Mouse (Mus musculus): Measurements from ENCODE around the gene Tuba1a. TPM values are rescaled to one million over a fixed set of nuclear protein-coding genes. Genes with fewer than 3 reads are reported as not detected.
A peak's percentile ranks its signal among the peaks of the same experiment; 100 is the strongest.
"Not testable (repeated sequence)": the region's sequence is repeated elsewhere in the genome, so short reads cannot be mapped to it uniquely, and the experiment has no call there.

Tuba1a gene
- total RNA-seq, 2 experiments from 2014 or later, result 4.5 to 9.7 TPM

DNA sequence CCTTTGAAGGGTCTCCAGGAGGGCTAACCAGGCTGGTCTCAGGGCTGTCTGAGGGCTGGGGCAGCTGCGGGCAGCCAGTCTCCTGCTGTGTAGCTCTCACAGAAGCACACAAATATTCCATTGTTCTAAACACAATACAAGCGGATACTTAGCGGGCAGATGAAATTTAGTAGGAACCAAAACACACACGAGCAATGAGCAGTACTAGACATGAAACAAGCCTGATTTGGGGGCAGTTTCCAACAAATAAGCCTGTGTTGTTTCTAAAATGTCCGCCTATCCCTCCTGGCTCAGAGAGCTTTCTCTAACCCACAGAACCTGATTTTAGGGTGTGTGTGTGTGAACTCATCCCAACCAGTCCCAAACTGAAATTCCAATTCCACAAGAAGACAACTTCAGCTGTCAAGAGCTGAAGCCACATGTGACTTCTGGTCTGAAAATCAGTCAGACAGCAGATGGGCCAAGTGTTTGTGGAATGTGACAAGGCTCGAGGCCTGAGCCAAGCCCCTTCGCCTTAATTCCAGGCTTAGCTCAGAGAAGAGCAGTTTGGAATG, 33.7 kb upstream of the Tuba1a start:
- no peak for ATAC-seq (replicated peaks; ENCODE audit: low FRiP score, low TSS enrichment, poor library complexity, severe bottlenecking)

DNA sequence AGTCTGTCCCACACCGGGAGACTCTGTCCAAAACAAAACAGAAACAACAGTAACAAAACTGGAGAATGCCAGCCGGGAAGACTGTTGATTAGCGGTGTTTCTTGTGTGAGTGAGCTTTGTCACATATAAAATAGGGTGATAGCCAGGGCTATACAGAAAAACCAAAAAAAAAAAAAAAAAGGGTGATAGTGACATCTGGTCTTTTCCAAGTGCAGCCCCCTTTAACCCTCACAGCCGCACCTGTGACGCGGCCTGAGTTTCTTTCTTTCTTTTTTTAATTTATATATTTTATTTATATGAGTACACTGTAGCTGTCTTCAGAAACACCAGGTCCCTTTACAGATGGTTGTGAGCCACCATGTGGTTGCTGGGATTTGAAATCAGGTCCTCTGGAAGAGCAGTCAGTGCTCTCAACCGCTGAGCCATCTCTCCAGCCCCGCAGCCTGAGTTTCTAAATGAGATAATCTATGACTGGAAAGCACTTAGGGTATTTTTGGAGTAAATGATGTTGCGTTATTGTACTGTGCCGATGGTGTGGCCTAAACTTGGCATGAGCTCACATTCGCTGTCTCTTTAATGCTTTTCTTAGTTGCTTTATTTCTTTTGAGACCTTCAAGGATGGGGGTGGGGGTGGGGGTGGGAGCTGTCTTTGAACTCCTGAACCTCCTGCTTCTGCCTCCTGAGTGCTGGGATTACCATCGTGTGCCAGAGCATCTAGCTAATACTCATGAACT, 32.6 kb upstream of the Tuba1a start:
- ATAC-seq (replicated peaks; ENCODE audit: low FRiP score, low TSS enrichment, poor library complexity, severe bottlenecking), result no peak

DNA sequence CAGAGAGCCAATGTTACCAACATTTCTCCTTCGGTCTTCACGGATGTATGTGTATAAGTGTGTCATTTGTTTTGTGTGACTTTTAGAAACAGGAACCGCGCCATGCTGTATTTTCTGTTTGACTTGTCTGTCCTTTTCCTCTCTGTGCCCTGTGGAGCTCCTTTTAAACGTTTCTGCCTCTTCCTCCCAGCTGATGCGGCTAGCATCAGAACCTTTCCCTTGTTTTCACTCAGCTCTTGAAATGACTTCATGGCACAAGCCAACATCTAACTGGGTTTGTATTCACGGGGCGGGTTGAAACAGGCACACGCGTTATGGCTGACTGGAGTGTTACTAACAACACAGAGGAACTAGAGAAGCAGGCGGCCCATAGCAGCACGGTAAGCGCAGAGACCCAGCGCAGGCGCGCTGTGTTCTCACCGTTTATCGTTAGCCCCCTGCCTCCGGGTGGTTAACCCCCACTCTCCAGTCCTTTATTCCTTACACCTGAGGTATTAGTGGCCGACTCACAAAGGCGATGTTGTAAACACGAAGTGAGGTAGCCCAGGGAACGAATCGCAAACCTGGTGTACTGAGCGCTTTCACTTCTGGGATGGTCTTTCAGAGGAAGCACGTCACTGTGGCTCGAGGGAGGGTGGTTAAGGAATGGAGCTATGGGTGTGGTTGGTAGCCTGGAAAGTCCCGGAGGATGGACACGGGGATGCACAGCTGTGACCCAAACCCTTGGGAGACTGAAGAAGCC, 31.9 kb upstream of the Tuba1a start:
- peak; percentile 92 for ATAC-seq (replicated peaks; ENCODE audit: low FRiP score, low TSS enrichment, poor library complexity, severe bottlenecking)

DNA sequence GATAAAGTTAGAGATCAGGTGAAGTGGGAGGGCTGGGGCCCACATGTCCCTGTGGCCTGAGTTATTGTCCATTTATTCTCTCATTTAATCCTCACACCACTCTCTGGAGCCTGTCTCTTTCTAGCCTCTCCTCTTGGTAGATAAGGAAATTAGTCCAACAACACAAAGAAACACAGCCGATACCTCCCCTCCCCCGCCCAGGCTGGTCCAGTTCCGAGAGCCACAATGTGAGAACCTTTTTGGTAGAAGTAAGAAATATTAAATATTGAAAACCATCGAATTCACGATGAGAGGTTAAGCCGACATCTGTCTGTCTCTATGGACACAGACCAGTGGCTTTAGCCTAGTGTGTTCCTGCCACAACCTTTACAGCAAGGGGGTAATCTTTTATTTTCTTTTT, 31.2 kb upstream of the Tuba1a start:
- no peak for ATAC-seq (replicated peaks; ENCODE audit: low FRiP score, low TSS enrichment, poor library complexity, severe bottlenecking)

DNA sequence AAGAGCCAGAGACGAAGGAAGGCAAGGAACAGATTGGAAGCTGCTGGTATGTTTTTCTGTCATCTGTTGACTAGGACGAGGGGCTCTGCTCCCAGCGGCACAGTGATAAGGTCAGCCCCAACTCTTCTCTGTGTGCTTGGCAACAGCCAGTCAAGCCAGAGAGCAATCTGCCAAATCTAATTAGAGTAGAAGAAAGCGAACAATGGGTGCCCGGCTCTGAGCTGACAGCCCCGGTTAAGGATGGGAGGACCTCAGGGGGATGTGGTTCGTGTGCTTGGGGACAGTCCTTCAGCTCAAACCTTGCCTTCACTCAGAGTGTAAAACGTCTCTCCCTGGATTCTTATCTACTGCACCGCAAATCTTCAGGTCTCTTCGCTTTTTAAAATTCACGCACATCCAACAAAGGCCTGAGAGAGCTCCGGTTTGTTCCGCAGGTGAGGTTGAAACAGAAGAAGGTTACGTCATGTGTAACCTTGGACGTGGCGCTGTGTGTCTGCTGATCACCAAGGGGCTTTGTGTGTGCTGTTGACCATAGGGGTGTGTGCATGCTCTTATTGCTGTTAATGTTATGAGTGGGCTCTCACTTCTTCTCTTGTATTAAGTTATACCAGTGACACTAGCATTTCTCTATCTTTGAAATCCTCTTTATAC, 30.1 kb upstream of the Tuba1a start:
- no peak for ATAC-seq (replicated peaks; ENCODE audit: low FRiP score, low TSS enrichment, poor library complexity, severe bottlenecking)

DNA sequence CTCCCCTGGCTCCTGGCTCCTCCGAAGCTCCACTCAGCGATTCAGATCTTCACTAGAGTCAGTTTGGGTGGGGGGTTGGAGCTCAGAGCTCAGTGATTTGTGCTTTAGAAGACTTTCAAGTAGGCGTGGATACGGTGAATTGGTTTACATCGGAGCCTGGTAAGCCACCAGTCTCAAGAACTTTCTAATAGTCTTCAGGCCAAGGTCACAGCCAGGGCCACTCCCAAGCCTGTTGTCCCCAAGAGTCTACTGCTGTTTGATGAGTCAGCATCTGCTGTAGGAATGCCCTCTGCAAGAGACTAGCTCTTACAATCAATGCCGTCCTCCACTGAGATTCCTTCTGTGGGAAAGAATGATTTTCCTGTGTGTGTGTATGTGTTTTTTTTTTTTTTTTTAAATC, 28.6 kb upstream of the Tuba1a start:
- ATAC-seq (replicated peaks; ENCODE audit: low FRiP score, low TSS enrichment, poor library complexity, severe bottlenecking), result no peak

DNA sequence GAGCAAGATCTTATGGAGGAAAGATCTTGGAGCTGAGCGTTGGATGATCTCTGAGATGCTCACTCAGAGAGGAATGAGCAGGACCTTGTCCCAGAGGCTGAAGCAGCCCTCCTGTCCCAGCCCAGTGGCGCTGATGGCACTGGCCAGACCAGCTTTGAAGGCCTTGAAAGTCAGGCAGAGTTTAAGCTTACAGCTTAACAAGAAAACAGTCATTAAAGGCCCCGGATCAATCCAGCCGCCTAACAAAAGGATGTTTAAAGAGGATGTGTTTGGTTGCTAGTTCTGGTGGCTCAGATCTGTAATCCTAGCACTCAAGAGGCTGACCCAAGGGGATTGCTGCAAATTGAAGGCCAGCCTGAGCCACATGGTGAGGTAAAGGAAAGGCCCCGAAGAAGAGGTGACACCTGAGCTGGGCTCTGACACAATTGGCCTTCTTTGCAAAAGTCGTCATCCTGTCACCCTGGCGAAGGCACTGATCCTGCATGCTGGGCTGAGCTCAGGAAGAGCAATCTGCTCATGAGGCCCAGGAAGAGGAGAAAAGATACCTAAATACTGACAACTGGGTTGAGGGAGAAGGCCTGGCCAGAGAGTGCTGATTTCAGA, 26.6 kb upstream of the Tuba1a start:
- no peak for ATAC-seq (replicated peaks; ENCODE audit: low FRiP score, low TSS enrichment, poor library complexity, severe bottlenecking)

DNA sequence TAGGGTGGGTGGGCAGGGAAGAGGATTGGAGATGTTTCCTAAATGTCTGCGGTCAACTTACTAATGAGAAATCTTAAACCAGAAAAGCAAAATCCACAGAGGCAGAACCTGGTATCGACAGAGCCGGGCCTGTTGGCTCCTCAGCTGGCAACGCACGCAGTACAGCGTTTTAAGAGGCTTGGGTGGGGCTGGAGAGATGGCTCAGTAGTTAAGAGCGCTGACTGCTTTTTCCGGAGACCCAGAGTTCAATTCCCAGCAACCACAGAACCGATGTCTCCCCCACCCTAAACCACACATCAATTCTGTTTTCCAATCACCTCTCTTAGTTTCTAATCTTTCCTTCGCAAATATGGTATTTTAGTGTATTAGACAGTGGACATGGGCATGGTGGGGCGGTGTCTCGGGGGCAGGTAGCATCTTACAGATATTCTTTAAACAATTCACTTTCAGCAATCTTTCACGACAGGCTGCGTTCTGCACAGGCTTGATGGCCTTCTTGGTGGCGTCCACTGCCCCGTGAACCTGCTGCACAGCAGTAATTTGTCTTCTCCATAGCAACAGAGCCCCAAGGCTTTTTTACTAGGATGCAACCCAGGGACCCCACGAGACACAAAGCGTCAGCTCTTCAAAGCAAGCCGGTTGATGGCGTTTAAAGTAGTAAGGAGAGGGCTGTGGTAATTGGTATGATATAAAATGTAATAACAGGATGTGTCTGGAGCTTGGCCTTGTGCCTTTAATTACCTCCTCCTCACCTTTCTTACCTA, 25.1 kb upstream of the Tuba1a start:
- ATAC-seq (replicated peaks; ENCODE audit: low FRiP score, low TSS enrichment, poor library complexity, severe bottlenecking), result no peak

DNA sequence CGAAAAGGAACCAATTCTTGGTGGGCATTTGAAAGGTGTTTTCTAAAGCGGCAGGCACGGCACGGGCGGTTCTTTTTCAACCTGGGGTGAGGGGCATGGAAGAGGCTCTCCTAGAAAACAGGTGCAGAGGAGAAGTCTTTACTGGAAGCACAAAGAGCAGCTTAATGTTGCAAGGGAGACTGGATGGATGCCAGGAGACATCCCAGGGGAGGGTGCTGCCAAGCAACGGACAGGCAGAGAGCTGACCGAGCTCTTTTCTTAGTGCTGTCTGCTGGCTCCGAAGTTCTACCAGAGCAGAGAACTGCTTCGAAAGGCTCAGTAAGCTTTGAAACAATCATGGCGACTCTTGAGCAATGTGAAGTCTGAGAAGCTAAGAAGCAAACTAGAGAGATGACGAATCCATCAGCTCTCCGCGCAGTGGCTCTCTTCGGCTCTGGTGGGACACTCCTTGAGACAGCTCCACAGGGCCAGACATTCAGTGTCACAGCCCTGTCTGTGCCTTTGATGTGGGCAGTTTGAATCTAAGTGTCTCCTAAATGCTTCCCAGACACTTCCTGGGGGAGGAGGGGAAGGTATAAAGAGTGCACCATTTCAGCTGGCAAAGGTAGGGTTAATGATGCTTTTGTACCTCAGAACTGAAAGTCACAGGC, 24.4 kb upstream of the Tuba1a start:
- no peak for ATAC-seq (replicated peaks; ENCODE audit: low FRiP score, low TSS enrichment, poor library complexity, severe bottlenecking)

DNA sequence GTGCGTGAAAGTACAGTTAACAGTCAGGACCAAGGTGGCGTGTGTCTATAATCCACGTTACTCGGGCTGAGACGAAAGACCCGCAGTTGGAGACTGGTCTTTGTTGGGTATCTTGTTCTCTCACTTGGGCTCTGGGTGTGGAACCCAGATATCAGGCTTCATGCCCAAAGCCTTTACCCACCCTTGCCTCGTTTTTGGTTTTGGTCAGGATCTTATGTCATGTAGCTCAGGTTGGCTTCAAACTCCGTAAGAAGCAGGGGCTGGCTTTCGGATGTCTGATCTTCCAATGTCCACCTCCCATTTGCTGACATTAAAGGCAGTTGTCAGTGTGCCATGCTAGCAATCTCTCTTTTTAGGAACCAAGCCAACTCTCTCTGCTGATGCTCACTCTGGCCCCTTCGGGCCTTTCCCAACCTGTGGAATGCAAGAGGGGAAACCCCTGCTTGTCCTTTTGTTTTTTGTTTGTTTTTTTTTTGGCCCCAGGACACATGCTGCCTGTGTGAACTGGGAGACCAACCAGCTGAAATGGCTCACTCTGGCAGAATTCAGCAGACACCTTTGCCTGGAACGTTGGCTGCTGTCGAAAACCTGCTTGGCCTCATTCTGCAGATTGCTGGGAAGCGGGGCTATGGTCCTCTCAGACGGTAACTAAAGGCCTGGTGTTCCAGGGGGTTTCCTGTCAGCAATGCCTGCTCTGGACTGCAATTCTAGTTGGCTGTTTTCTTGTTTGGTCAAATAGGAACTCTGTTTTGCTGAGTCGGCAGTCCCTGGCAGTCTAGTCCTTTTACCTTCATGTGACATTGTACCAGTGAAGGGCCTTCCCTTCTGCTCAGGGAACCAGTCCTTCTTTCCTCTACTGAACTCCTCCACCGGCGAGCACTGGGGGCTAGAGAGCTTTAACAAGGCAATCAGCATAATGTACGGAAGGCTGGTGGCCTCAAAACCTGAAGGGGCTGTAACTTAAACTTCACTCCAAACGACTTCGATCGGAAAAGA, 23.6 kb upstream of the Tuba1a start:
- ATAC-seq (replicated peaks; ENCODE audit: low FRiP score, low TSS enrichment, poor library complexity, severe bottlenecking), result no peak

DNA sequence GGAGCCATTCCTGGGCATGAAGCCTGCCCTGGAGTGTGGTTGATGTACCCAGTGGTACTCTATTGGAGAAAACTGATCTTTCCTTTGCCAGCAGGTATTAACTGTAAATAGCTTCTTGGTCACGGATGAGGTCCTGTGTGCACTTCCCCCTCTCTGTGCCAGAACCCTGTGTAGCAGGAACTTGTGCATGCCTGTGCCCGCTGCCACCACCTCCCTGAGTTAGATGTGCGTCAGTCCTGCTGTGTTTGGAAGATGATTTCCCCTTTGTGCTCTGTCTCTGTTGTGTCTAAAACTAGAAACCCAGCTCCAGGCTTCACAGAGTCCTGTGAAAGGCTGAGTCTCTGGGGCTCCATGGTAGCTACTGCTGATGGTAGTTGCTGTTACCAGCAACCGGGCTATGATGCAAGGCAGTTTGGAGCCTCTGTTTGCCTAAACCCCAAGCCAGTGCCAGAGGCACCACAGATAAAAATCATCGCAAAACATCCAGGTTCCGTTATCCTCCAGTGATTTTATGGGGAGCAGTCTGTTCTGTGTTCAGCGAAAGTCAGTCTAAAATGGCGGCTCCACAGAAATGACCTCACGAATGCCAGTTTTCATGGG, 19.6 kb upstream of the Tuba1a start:
- ATAC-seq (replicated peaks; ENCODE audit: low FRiP score, low TSS enrichment, poor library complexity, severe bottlenecking), result no peak

DNA sequence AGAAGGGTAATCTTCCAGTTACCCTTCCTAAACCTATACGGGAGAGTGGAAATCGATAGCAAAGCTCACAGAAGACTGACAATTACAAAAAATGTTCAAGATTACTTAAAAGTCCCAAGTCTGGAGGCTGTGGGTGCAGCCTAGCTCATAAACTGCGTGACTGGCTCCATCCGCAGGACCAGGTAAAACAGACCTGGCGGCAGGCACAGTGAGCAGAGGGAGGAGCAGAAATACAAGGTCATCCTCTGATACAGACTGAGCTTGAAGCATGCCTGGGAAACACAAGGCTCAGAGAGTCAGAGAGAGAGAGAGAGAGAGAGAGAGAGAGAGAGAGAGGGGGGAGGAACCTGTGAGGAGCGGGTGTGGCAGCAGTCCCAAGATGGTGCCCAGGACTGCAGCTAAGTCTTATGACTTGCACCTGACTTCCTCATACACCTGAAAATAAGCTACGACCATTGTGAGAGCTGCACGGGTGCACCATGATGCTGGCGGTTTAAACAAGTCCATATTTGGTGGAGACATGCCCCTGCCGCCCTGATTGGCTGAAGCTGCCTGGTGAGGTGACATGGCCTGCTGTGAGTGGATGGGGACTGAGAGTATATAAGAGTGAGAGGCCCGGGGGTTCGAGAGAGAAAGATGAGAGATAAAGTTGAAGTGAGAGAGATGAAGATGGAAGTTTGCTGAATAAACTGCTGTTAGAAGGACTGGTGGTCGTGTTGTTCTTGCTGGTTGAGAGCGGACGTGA, 18.2 kb upstream of the Tuba1a start:
- not testable (repeated sequence) for ATAC-seq (replicated peaks; ENCODE audit: low FRiP score, low TSS enrichment, poor library complexity, severe bottlenecking)

DNA sequence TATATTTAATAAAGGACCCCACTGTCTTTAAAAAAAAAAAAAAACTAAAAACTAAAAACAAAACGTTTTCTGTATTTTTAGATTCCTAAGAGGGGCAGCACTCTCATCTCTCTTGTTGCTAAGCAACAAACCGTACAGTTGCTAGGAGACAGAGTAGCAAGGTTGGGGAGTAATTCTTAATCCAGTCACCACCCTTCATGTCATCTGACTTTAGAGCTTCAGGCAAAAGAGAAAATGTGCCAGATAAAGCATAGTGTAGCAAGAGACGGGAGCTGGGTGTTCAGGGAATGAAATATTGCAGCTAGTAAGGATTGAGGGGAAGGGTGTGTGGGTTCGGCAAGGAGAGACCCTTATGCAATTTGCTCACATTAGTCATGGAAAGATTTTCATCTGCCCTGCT, 17.6 kb upstream of the Tuba1a start:
- ATAC-seq (replicated peaks; ENCODE audit: low FRiP score, low TSS enrichment, poor library complexity, severe bottlenecking), result no peak

DNA sequence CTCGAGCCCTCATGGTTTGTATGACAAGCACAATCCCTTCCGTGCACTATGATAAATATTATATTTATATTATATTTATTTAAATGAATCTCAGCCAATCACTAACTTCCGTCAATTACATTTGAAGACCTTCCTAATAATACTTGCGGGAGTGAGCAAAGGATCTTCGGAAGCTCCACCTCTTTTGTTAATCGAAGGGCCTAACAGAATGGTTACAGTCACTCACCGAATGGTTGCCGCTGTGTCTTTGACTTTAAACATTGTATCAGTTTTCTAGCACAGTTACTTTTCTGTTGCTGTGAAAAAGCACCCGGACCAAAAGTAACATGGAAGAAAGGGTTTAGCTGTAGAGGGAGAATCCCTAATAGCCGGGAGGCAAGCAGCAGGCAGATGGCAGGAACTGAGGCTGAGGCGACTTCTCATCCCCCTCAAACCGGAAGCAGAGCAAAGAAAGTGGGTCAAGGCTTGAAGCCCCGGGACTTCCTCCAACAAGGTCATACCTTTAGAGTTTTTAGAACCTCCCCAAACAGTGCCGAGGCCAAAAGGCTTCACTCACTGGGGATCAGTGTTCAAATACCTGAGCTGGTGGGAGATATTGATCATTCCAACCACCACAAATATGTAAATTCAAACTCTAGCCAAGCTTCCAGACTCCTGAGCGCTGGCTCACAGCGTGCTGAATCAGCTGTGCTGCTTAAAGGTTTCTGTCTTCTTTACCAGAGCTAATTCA, 16.0 kb upstream of the Tuba1a start:
- 0 out of 2 replicates have a peak, but pooled peaks have one; percentile 28 for ATAC-seq (replicated peaks; ENCODE audit: low FRiP score, low TSS enrichment, poor library complexity, severe bottlenecking)

DNA sequence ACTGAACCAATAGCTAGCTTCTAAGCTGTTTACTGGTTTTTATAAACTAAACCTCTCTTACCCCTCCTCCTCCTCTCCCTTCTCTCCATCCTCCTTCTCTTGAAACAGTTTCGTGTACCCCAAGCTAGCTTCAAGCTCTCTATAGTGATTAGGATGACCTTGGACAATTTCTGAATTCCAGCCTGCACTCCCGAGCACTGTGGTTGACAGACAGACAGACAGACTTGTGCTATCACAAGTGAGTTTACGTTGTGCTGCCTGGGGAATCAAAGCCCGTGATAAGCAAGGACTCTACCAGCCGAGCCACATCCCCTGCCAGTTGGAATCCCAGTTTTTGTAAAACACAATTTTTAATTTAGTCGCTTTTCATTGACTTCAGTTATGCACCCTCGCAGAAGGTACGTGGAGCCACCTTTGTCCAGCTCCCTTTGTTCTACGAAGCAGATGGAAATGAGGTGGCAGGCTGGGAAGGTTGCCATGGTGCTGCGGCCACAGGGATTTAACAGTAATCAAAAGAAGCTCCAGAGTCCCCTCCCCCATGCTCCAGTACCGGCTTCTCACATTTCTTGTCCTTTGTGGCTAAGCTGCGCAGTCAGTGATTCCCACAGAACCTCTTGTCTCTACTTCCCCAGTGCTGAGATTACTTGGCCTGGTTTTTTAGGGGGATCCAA, 15.3 kb upstream of the Tuba1a start:
- ATAC-seq (replicated peaks; ENCODE audit: low FRiP score, low TSS enrichment, poor library complexity, severe bottlenecking), result no peak
